Mouse (Mus musculus): ENCODE results near the gene Smtn. TPM values are rescaled to one million over a fixed set of nuclear protein-coding genes. Genes with fewer than 3 reads are reported as not detected.

Smtn gene
- polyA plus RNA-seq, 1 experiment from 2014 or later: 103 TPM

GRCm38 (mm10) chr11:3581908-3582307 is 41.5 kb upstream of the Smtn start:
- H3K9ac ChIP-seq (ENCODE audit: low read length): no peak overlapping the region
- no peaks in the 10 kb centered on the region for H3K9me3 ChIP-seq (ENCODE audit: control insufficient read depth, low read length)
- H3K4me2 ChIP-seq (replicated peaks; ENCODE audit: low read depth): no peak overlapping the region
- ATAC-seq (ENCODE audit: low FRiP score, low TSS enrichment) (no peak), DNase-seq (ENCODE audit: low spot score) (no peak)
- H3K27ac ChIP-seq (replicated peaks): no peak overlapping the region
- 90% methylated on average over 4 of the region's 4 CpGs for WGBS
- TF ChIP-seq EP300 (optimal IDR thresholded peaks at IDR 0.05) (no peak), CTCF (IDR thresholded peaks at IDR 0.05; ENCODE audit: low read depth) (no peak)
- H3K4me1 ChIP-seq (replicated peaks; ENCODE audit: control insufficient read depth, insufficient read depth): no peaks in the 10 kb centered on the region
- H3K4me3 ChIP-seq (ENCODE audit: low read depth, low read length): no peak overlapping the region
- H3K36me3 ChIP-seq (ENCODE audit: control insufficient read depth, insufficient read depth, low read length): no peaks in the 10 kb centered on the region
- H3K27me3 ChIP-seq (ENCODE audit: control insufficient read depth, insufficient read depth, low read length): no peaks in the 10 kb centered on the region

- Histone ChIP-seq H3K9me3 (ENCODE audit: control insufficient read depth, low read length) (no peaks in the 10 kb centered on the region), H3K27ac (replicated peaks) (no peak overlapping the region), H3K4me3 (ENCODE audit: low read depth, low read length) (no peak overlapping the region), H3K27me3 (ENCODE audit: control insufficient read depth, insufficient read depth, low read length) (no peaks in the 10 kb centered on the region), H3K4me2 (replicated peaks; ENCODE audit: low read depth) (no peak overlapping the region), H3K9ac (ENCODE audit: low read length) (no peak overlapping the region), H3K4me1 (replicated peaks; ENCODE audit: control insufficient read depth, insufficient read depth) (no peaks in the 10 kb centered on the region), H3K36me3 (ENCODE audit: control insufficient read depth, insufficient read depth, low read length) (no peaks in the 10 kb centered on the region)
- 0 out of 2 replicates have a peak, but pooled peaks have one; percentile 13 for TF ChIP-seq CTCF (IDR thresholded peaks at IDR 0.05; ENCODE audit: low read depth)
- TF ChIP-seq EP300 (optimal IDR thresholded peaks at IDR 0.05): no peak
- WGBS: 59% methylated on average over 7 of the region's 7 CpGs
- ATAC-seq (ENCODE audit: low FRiP score, low TSS enrichment): no peak
- DNase-seq (ENCODE audit: low spot score): no peak
These were observed 40.1 kb upstream of the Smtn start for GRCm38 (mm10) chr11:3580306-3581084.

DNA sequence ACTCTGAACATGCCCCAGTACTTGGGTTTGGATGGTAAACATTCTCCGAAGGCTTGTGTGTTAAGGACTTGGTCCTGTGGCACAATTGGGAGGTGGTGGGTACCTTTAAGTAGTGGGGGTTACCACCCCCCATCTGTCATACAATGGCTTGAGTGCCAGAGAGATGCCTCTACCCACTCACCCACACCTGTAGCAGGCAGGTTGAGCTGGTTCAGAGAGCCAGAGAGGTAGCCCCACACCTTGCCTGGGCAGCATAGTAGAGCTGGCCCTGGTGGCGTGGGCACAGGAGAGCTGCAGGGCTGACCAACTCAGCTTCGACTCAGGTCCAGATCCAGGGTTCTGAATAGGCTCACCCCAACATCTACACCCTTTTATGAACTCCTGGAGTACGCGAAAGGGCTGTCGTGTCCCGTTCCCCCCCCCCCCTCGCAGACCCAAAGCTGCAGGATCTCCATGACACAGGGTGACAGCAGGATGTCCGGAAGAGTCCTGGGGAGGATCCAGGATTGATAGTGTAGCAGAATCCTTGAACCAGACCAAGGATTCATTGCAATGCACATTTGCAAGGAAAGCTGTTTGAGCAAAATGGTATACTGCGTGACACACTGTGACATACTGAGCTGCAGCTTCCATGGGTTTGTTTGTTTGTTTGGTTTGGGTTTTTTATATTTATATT is 37.8 kb upstream of the Smtn start:
- DNase-seq (ENCODE audit: low spot score) (no peak), ATAC-seq (ENCODE audit: low FRiP score, low TSS enrichment) (no peak)
- 81% methylated on average over 10 of the region's 10 CpGs for WGBS
- H3K27ac ChIP-seq (replicated peaks): no peak overlapping the region
- no peak overlapping the region for H3K9ac ChIP-seq (ENCODE audit: low read length)
- H3K4me2 ChIP-seq (replicated peaks; ENCODE audit: low read depth): no peak overlapping the region
- H3K4me1 ChIP-seq (replicated peaks; ENCODE audit: control insufficient read depth, insufficient read depth): 0 out of 2 replicates have a peak, but pooled peaks cover 3% of the 10 kb centered on the region
- no peak overlapping the region for H3K4me3 ChIP-seq (ENCODE audit: low read depth, low read length)
- H3K36me3 ChIP-seq (ENCODE audit: control insufficient read depth, insufficient read depth, low read length): no peaks in the 10 kb centered on the region
- no peaks in the 10 kb centered on the region for H3K9me3 ChIP-seq (ENCODE audit: control insufficient read depth, low read length)
- H3K27me3 ChIP-seq (ENCODE audit: control insufficient read depth, insufficient read depth, low read length): no peaks in the 10 kb centered on the region
- TF ChIP-seq CTCF (IDR thresholded peaks at IDR 0.05; ENCODE audit: low read depth) (no peak), EP300 (optimal IDR thresholded peaks at IDR 0.05) (no peak)

DNA sequence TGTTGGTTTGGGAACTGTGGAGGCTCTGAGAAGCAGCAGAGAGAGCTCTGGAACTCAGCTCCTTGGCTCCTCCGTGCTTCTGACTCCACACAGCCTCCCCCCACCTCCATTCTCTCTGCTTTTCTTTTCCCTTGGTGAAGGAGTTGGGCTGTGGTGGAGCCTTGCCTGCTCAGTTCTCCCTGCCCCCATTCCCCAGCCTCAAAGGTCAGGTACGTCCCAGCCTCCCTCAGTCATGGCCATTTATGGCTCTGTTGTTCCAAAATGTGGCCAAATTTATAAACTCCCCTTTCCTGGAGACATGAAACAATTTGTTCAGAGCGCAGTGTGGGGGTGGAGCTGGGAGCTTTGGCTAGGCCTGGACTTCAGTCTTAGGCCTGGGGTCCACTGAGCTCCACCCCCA is 34.8 kb upstream of the Smtn start:
- 38% methylated on average over 3 of the region's 3 CpGs for WGBS
- Histone ChIP-seq H3K36me3 (ENCODE audit: control insufficient read depth, insufficient read depth, low read length) (no peaks in the 10 kb centered on the region), H3K9me3 (ENCODE audit: control insufficient read depth, low read length) (no peaks in the 10 kb centered on the region), H3K27me3 (ENCODE audit: control insufficient read depth, insufficient read depth, low read length) (no peaks in the 10 kb centered on the region), H3K4me1 (replicated peaks; ENCODE audit: control insufficient read depth, insufficient read depth) (peaks cover 9% of the 10 kb centered on the region), H3K4me2 (replicated peaks; ENCODE audit: low read depth) (no peak overlapping the region), H3K9ac (ENCODE audit: low read length) (no peak overlapping the region), H3K4me3 (ENCODE audit: low read depth, low read length) (no peak overlapping the region), H3K27ac (replicated peaks) (peak overlapping the region; percentile 77)
- DNase-seq (ENCODE audit: low spot score) (peak; percentile 34), ATAC-seq (ENCODE audit: low FRiP score, low TSS enrichment) (peak; percentile 74; the same call in 1 of the 2 replicates)
- TF ChIP-seq CTCF (IDR thresholded peaks at IDR 0.05; ENCODE audit: low read depth) (no peak), EP300 (optimal IDR thresholded peaks at IDR 0.05) (no peak)

- H3K27ac ChIP-seq (replicated peaks): peak overlapping the region; percentile 82
- TF ChIP-seq EP300 (optimal IDR thresholded peaks at IDR 0.05) (no peak), CTCF (IDR thresholded peaks at IDR 0.05; ENCODE audit: low read depth) (no peak)
- H3K4me2 ChIP-seq (replicated peaks; ENCODE audit: low read depth): no peak overlapping the region
- DNase-seq (ENCODE audit: low spot score) (peak; percentile 44), ATAC-seq (ENCODE audit: low FRiP score, low TSS enrichment) (peak; percentile 71)
- H3K36me3 ChIP-seq (ENCODE audit: control insufficient read depth, insufficient read depth, low read length): no peaks in the 10 kb centered on the region
- H3K27me3 ChIP-seq (ENCODE audit: control insufficient read depth, insufficient read depth, low read length): no peaks in the 10 kb centered on the region
- H3K4me3 ChIP-seq (ENCODE audit: low read depth, low read length): no peak overlapping the region
- peaks cover 9% of the 10 kb centered on the region for H3K4me1 ChIP-seq (replicated peaks; ENCODE audit: control insufficient read depth, insufficient read depth)
- no peak overlapping the region for H3K9ac ChIP-seq (ENCODE audit: low read length)
- H3K9me3 ChIP-seq (ENCODE audit: control insufficient read depth, low read length): no peaks in the 10 kb centered on the region
- 10% methylated on average over 9 of the region's 9 CpGs for WGBS
These were observed 32.7 kb upstream of the Smtn start for GRCm38 (mm10) chr11:3573092-3573491.

DNA sequence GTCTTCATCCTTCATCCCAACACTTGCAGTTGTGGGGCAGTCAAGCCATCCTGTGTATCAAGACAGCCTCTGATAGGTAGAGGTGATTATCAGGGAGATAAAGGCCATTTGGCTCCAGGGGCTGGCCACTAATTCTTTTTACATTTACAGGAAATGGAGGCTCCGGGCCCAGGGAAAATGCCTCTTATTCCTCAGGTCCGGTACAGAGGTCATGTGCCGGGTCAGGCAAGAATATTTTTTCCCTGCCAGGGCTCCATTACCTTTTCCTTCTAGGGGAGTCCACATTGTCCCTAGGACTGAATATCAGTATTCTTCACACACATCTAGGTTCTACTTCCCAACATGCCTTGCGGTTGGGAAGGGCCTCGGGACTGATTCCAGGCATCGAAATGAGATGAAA is 31.8 kb upstream of the Smtn start:
- DNase-seq (ENCODE audit: low spot score): no peak
- H3K36me3 ChIP-seq (ENCODE audit: control insufficient read depth, insufficient read depth, low read length): no peaks in the 10 kb centered on the region
- WGBS: 85% methylated on average over 6 of the region's 6 CpGs
- TF ChIP-seq EP300 (optimal IDR thresholded peaks at IDR 0.05) (no peak), CTCF (IDR thresholded peaks at IDR 0.05; ENCODE audit: low read depth) (no peak)
- peak overlapping the region; percentile 82 for H3K27ac ChIP-seq (replicated peaks)
- H3K27me3 ChIP-seq (ENCODE audit: control insufficient read depth, insufficient read depth, low read length): no peaks in the 10 kb centered on the region
- no peak for ATAC-seq (ENCODE audit: low FRiP score, low TSS enrichment)
- H3K4me1 ChIP-seq (replicated peaks; ENCODE audit: control insufficient read depth, insufficient read depth): peaks cover 9% of the 10 kb centered on the region
- no peak overlapping the region for H3K9ac ChIP-seq (ENCODE audit: low read length)
- H3K4me3 ChIP-seq (ENCODE audit: low read depth, low read length): no peak overlapping the region
- no peaks in the 10 kb centered on the region for H3K9me3 ChIP-seq (ENCODE audit: control insufficient read depth, low read length)
- H3K4me2 ChIP-seq (replicated peaks; ENCODE audit: low read depth): no peak overlapping the region

Measured in stomach, postnatal 0 days (tissue).